Mouse (Mus musculus): Measurements from ENCODE around the gene B3galt4. TPM values are rescaled to one million over a fixed set of nuclear protein-coding genes. Genes with fewer than 3 reads are reported as not detected.

B3galt4 gene
- total RNA-seq, 2 experiments from 2014 or later, result 4.8 to 5.8 TPM

DNA sequence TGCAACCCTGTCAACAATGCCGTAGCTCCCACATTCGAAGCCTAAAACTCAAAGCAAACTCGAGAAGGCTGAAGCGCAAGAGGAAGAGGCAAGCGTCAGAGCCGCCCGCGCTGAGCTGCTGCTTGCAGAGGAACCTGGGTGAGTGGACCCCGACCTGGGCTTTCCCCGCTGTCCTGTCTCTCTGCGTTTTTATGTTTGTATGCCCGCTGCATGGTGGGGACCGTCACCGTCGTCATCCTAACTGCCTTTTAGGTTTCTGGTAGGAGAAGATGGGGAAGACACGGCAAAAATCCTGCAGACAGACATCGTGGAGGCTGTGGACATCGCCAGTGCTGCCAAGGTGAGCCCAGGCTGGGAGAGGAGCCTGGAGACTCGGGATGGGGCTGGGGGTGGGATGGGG lies 9.9 kb downstream of the B3galt4 start:
- no peak for DNase-seq

GRCm38 (mm10) chr17:33940981-33941380 lies 10.3 kb downstream of the B3galt4 start:
- peak; percentile 52 for DNase-seq

- DNase-seq, result peak; percentile 91
Observed at GRCm38 (mm10) chr17:33940206-33940805, 11.0 kb downstream of the B3galt4 start, which contains the start of the genes Pfdn6 and Wdr46. Pfdn6 (minus strand) TSS chr17:33940343. Wdr46 (plus strand) TSS chr17:33940660.

DNA sequence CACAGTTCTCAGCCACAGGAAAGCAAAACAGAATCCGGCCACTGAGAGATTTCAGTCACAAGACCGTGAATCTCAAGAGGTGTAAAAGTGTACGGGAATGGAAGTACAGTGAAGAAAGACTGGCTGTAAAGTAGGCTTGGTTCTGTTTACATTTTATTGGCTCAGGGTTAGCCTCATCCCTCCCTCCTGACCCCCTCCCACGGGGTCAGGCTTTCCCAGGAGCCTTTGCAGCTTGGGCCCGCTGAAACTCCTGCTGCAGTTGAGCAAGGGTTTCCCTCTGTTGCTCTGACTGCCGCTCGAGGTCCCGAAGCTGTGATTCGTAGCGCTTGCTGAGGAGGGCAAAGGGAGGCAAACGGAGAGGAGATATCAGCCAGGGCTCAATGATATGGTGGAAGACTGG lies 12.5 kb downstream of the B3galt4 start:
- no peak for DNase-seq

DNA sequence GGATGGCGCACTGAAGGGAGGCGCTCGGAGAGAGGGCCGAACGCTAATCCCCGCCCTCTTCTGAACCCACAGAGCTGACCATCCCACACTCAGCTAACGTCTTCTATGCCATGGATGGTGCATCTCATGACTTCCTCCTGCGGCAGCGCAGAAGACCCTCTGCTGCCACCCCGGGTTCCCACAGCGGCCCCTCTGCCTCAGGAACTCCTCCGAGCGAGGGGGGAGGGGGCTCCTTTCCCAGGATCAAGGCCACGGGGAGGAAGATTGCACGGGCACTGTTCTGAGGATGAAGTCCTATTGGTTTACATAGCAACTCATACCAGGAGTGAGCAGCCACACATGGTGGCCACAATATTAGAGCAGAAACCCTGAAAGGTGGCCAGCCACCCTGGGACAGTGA lies 14.3 kb downstream of the B3galt4 start:
- no peak for DNase-seq

- DNase-seq, result no peak
Observed at GRCm38 (mm10) chr17:33935422-33936055, 15.7 kb downstream of the B3galt4 start.

- no peak for DNase-seq
Observed at GRCm38 (mm10) chr17:33932970-33933369, 18.3 kb downstream of the B3galt4 start.

DNA sequence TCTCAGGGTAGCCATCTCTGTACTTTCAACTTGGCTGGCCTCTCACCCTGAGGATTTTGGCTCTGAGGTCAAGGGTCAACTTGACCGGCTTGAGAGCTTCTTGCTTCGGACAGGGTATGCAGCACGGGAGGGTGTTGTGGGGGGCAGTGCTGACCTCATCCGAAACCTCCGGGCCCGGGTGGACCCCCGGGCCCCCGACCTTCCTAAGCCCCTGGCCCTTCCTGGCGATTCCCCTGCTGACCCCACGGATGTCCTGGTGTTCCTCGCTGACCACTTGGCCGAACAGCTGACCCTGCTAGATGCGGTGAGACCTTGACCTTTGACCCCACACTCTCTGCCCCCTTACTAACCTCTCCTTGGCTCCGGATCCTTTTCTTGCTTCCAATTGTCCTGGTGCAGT lies 18.8 kb downstream of the B3galt4 start:
- DNase-seq, result no peak

- DNase-seq, result no peak
Observed at GRCm38 (mm10) chr17:33931947-33932346, 19.3 kb downstream of the B3galt4 start.

- no peak for DNase-seq
Observed at GRCm38 (mm10) chr17:33931159-33931866, 20.0 kb downstream of the B3galt4 start.

- peak; percentile 69 for DNase-seq
Observed at GRCm38 (mm10) chr17:33930280-33931158, 20.8 kb downstream of the B3galt4 start.

GRCm38 (mm10) chr17:33929371-33930279 lies 21.7 kb downstream of the B3galt4 start, which contains the start of gene Rgl2:
Rgl2 (plus strand) TSS chr17:33929543.
- DNase-seq, result peak; percentile 98

GRCm38 (mm10) chr17:33928251-33928947 lies 22.9 kb downstream of the B3galt4 start:
- no peak for DNase-seq

GRCm38 (mm10) chr17:33926207-33926932 lies 24.9 kb downstream of the B3galt4 start:
- no peak for DNase-seq

- no peak for DNase-seq
Observed at GRCm38 (mm10) chr17:33925406-33926116, 25.7 kb downstream of the B3galt4 start.

GRCm38 (mm10) chr17:33924577-33925283 lies 26.6 kb downstream of the B3galt4 start:
- peak; percentile 57 for DNase-seq

DNA sequence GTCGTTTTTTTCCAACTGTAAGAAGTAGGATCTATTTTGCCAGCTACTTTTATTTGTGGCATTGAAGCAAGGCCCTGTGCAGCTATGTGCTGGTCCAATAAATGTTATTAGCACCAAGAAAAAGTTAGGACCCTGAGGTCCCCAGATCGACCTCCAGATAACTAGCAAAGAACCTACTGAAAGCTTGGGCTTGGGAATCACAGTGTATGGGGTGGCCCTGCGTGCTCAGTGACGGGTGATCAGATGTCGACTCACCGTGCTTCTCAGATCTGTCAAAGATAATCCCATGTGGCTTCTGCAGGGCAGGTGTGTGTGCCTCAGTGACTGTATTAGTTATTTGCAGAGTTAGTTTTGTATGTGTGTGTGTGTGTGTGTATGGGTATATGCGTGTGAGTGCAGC lies 29.9 kb downstream of the B3galt4 start:
- DNase-seq, result no peak

Measured in adrenal gland, postnatal 10 days (tissue).